Mouse (Mus musculus): ENCODE results near the gene Igdcc3. TPM values are rescaled to one million over a fixed set of nuclear protein-coding genes. Genes with fewer than 3 reads are reported as not detected.

The Igdcc3 gene
- polyA plus RNA-seq, 1 experiment, result 0.43 TPM

DNA sequence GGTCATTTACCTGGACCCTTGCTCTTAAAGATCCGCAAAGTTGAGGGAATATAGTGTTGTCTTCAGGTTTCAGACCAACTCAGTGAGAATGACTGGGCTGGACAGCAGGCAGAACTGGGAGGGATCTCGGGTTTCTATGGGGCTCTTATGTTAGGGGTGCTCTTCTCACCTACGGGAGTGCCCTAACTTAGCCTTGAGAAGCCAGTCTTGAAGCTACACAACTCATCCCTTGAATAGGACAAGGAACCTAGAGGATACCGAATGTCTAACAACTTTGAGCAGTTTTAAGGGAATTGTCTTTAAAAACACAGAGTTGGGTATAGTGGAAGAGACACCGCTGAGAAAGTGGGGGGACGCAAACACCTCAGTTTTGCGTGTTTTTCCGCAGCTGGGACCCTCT, 498 bp upstream of the Igdcc3 start:
- no peak for DNase-seq (ENCODE audit: low read depth)

- no peak for DNase-seq (ENCODE audit: low read depth)
Observed at GRCm38 (mm10) chr9:65141306-65141975, 452 bp downstream of the Igdcc3 start.

GRCm38 (mm10) chr9:65141976-65142318, 958 bp downstream of the Igdcc3 start:
- DNase-seq (ENCODE audit: low read depth), result no peak

DNA sequence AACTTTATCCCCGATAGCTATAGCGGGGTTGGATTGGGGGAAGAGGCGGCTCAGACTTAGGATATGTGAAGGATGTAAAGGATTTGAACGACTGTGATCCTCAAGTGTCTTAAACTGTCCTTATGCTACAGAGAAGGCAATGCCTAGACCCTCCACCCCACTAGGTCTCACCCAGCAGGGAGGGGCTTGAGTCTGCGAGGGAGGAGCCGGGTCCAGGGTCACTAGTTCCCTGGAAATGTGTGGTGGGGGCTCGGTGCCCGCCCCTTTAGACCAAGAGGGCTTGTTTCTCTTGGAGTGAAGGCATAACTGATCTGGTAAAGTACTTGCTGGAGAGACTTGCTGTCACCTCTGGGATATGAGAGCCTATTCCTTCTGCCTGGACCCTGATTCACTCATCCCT, 1.4 kb downstream of the Igdcc3 start:
- no peak for DNase-seq (ENCODE audit: low read depth)

DNA sequence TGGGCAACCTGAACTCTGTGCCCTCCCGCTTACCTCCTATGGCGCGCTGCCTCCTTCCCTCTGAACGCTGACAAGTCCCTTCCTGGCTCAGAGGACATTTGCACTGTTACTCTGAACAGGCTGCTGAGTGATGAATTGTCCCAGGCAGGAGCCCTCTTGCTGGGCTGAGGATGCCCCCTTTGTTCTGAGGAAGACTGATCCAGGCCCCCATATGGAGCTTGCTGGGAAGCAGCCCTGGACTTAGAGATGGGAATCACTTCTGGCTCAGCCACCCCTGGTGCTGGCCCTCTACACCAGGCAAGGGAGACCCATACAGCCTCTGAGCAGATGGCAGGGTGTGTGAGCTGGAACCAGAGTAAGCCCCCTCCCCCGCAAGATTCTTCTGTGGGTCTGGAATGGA, 5.0 kb downstream of the Igdcc3 start:
- DNase-seq (ENCODE audit: low read depth), result no peak

DNA sequence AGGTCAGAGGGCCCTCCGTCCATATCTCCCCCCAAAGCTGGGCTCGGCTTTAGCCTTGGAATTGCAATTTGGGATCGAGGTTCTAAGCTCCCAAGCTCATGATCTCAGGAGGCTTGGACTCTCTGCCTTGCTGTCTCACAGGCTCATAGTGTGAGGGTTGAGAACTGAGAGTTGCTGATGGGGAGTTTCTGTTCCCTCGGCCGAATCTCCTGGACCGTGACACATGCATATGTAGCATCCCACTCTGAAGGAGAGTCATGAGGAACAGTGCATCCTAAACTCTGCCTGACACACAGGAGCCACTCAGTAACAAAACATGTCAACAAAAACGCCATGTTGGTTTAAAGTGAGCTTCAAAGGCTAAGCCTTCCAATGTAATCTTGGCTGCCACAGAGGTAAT, 7.5 kb downstream of the Igdcc3 start:
- DNase-seq (ENCODE audit: low read depth), result no peak

GRCm38 (mm10) chr9:65152711-65153330, 11.8 kb downstream of the Igdcc3 start:
- DNase-seq (ENCODE audit: low read depth), result no peak

DNA sequence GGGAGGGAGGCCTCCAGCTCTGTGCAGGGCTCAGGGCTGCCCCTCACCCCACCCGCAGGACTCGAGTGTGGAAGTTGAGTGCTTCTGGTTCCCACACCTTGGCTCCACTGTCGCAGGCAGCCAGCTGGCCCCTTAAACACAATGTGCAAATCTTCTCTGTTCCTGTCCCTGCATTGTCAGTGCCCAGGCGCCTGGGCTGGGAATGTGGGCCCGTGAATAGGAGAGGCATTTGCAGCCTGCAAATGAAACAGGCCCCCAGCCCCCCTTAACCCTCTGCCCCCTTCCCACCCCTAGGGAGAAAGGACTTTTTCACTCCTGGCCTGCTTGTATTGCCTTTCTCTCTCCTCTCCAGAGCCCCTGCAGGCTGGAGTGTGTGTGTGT, 12.3 kb downstream of the Igdcc3 start:
- no peak for DNase-seq (ENCODE audit: low read depth)

GRCm38 (mm10) chr9:65154692-65155455, 13.9 kb downstream of the Igdcc3 start:
- DNase-seq (ENCODE audit: low read depth), result no peak

DNA sequence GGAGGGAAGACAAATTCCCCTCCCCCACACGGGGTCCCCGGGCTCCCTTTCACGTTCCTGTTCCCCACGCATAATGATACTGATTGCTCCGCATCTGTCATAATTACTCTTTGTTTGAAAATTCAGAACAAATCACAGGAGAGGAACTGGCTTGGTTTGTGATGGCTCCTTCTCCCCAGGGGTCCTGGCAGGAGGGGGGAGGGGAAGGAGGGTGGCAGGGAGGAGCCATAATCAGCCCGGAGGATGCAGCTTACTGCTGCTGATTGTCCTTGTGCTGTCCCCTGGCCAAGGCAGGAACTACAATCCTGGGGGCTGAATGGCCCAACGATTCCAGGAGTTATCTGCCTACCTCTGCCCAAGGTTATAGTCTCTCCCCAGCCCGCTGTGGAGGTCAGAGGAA, 15.6 kb downstream of the Igdcc3 start:
- DNase-seq (ENCODE audit: low read depth), result no peak

DNA sequence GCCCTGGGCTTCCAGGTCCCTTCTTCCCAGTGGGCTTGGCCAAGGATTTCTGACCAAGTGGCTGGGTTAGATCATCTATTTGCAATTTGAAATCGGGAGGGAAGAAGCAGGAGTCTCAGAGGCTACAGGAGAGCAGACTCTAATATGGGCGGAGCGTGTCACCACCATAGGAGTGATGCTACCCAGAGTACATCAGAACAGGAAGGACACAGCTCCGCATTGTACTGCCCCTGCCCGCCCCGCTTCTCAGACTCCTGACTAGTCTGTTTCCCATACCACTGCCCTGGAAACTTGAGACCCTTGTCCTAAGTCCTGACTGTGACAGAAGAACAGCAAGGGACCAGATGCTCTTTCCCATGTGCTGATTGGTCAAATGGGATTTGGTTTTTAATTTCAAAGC, 16.6 kb downstream of the Igdcc3 start:
- DNase-seq (ENCODE audit: low read depth), result no peak

DNA sequence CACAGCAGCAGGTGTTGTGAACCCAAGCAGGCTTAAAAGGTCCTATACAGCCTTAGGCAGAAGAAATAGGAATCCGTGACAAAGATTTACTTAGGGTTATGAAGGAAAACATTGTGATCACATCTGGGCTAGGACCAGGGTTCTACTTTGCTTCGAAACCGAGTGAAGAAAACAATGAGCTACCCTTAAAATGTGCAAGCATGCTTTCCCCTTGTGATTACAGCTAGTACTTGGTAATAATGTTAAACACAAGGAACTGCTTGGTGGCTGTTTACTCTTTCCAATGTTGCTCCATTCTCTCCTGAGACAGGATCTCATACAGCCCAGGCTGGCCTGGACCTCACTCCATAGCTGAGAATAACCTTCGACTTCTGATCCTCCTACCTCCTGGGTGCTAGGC, 20.2 kb downstream of the Igdcc3 start:
- no peak for DNase-seq (ENCODE audit: low read depth)

- no peak for DNase-seq (ENCODE audit: low read depth)
Observed at GRCm38 (mm10) chr9:65161881-65162280, 20.9 kb downstream of the Igdcc3 start.

DNA sequence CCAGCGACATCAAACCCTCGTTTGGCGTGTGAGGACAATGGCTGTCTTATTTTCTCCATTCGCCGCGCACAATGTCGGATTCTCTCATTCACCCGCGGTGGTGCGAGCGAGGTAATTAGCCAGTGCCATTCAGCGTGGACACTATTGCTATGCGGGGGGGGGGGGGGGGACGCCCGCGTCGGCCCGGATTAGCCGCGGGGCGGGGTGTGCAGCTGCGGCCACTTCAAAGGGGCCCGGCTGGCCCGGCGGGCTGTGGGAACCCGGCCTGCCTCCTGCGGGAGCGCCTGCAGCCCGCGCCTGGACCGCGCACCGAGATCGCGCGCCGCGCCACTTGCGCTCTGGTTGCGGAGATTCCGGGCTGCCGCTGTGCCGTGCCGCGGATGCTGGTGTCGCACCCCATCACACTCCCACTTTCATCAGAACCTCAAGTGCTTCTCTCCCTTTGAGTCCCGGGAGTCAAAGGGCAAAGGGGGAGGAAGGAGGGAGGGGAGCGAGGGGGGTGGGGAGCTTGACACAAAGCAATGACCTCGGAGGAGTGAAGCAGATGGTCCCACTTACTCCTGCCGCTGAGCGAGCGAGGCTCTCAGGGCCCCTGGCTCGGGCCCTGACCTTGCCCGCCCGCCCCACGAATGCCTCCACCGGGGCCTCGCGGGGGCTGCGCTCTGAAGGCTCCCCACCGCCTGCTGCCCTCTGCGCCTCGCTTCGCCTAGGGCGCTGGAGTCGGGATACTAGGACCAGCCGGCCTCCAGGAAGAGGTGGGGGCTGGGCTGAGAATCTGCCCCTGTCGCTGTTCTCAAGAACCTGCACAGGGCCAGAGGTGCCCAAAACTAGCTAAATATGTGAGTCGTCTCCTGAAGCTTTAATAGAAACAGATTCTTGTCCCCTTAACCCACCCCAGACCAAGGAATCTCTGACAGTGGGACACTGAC, 22.0 kb downstream of the Igdcc3 start:
- DNase-seq (ENCODE audit: low read depth), result no peak

GRCm38 (mm10) chr9:65164870-65165269, 23.9 kb downstream of the Igdcc3 start:
- DNase-seq (ENCODE audit: low read depth), result no peak

DNA sequence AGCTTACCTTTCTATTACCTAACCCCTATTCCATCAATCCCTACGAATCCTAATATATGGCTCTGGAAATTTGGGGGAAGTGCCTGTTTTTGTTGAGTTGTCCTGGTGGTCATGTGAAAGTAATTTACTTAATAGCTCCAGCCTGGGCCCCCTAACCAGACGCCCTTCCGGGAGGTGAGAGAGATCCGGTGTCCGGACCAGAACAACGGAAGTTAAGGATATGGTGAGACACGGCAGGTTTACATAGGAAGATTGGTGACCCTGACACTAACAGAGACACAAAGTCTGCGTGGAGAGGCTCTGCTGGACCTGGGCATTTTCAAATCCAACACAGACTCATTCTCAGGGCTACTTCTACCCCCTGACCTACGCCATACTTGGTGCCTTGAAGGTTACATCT, 25.4 kb downstream of the Igdcc3 start:
- DNase-seq (ENCODE audit: low read depth), result no peak

- no peak for DNase-seq (ENCODE audit: low read depth)
Observed at GRCm38 (mm10) chr9:65168534-65168933, 27.5 kb downstream of the Igdcc3 start.

DNA sequence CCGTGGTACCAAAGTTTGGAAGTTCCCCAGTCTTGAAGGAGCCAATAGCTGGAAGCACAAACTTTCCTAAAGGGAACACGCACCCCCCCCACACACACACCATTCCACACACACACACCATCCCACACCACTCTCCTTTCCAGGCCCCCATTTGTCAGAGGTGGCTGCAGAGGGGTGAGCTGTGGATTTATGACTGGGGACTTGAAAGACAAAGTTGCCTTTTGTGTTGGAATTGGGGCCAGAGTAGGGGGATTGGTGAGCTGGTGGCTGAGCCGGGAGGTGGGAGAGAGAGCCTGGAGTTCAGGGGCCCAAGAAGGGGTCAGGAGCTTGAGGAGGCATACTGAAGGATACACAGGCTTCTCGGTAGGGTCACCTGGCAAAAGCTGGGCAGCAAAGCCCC, 28.0 kb downstream of the Igdcc3 start:
- no peak for DNase-seq (ENCODE audit: low read depth)

DNA sequence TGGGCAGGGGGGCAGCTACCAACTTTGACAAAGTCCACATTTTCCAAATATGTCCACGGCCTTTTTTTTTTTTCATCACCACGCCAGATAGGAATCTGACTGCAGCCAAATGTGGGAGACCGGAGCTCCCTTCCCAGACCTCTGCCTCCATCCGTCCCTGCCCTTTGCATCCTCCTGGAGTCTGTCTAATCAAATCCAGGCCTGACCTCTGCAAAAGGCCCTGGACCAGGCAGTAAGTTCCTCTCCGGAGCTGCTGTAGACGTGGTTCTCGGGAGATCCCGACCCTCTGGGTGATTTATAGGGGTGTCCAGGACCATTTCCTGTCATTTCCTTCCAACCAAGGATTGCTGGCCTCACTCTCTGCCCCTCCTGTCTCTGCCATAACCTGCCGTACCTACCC, 31.7 kb downstream of the Igdcc3 start:
- no peak for DNase-seq (ENCODE audit: low read depth)

DNA sequence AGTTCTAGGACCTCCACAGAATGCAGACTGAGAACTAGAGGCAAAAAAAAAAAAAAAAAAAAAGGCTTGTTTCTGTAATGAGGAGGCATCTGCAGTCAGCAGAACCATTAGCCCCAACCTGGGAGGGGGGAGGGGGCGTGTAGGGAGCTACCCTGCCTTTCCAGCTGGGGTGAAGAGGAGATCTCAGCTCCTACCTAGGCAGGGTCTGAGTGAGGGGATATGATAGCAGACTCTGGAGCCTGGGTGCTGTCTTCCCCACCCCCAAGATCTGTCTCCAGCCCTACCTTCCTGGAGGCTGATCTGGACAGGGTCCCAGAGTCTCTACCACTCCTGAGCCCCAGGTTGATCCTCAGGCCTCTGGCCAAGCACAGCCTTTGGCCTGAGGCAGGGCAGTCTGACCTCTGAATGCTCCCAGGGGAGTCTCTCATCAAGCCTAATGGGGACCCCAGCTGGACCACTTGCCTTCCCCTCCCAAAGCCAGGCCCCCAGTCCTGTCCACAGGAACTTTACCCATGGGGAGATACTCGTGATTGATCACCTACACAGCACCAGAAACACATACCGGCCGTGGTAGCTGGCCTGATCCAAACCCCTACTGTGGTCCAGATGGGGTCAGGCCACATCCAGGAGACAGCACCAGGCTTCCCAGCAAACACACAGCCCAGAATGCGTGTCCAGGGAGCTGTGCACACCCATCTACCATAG, 34.4 kb downstream of the Igdcc3 start:
- no peak for DNase-seq (ENCODE audit: low read depth)

All from gonadal fat pad, adult 2 months (tissue).